Mouse (Mus musculus): Measurements from ENCODE around the gene Fam214a. TPM values are rescaled to one million over a fixed set of nuclear protein-coding genes. Genes with fewer than 3 reads are reported as not detected.

Fam214a gene
- total RNA-seq, 2 experiments from 2014 or later, result 44.9 to 60.2 TPM

GRCm38 (mm10) chr9:74946713-74947402 is 5.8 kb upstream of the Fam214a start:
- DNase-seq (ENCODE audit: low spot score in 2 of 2), result no peak

DNA sequence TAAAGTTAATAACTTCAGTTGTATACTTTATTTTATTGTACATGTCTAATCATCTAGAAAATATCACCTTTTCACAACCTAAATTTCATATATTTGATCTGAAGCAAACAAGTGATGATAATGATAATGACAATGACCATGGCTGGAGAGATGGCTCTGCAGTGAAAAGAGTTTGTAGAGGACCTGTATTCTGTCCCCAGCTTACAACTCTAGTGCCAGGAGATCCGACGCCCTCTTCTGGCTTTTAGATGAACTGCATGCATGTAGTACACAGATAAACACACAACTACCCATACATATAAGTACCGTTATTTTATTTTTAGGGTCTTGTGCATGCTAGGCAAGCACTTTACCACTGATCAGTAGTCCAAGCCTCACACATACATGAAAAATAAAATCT is 1.2 kb upstream of the Fam214a start:
- no peak for DNase-seq (ENCODE audit: low spot score in 2 of 2)

DNA sequence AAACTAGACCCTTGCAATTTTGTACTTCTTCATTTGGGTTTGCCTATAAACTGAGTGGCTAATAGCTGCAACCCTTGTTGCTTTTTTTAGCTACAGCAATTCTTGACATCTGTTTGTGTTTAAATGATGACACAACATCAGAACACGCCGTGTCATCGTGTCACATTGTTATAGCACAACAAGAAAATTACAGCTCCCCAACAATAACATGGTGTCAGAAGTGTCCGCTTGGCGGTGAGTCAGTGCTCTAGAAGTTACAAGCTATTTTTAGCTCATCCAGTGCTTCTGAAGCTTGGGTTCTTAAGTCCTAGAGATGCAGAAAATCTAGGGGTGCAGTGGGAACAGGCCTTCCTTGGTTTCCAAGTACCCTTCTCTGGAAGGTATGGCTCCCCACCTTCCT is 578 bp upstream of the Fam214a start:
- DNase-seq (ENCODE audit: low spot score in 2 of 2), result peak in 1 of 2 experiments; percentile 22

GRCm38 (mm10) chr9:74953265-74953958 is 728 bp downstream of the Fam214a start:
- DNase-seq (ENCODE audit: low spot score in 2 of 2), result peak in 1 of 2 experiments; percentile 36

GRCm38 (mm10) chr9:74953959-74954279 is 1.2 kb downstream of the Fam214a start:
- no peak for DNase-seq (ENCODE audit: low spot score in 2 of 2)

- no peak for DNase-seq (ENCODE audit: low spot score in 2 of 2)
These were observed 1.7 kb downstream of the Fam214a start for GRCm38 (mm10) chr9:74954387-74954786.

GRCm38 (mm10) chr9:74960630-74961029 is 7.9 kb downstream of the Fam214a start:
- DNase-seq (ENCODE audit: low spot score in 2 of 2), result no peak

DNA sequence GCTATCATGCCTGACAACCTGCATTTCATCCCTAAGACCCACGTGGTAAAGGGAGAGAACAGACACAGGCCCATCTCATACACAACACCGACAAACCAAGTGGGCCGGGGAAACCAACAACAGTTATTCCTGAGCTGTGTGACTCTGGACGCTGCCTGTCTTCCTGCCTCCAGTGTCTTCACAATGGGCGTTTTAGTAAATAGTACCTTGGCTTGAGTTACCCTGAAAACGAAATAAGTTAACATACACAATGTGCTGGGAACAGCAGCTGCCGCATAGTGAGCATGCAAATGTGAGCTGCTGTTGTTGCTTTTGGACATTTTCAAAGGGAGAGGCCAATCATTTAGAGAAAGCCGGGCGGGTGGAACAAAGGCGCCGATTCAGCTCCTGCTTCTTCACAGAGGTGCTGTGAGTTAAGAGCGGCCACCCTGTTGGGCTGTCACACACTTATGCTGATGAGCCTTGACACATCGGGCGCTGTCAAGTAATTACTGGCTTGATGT is 8.4 kb downstream of the Fam214a start:
- no peak for DNase-seq (ENCODE audit: low spot score in 2 of 2)

GRCm38 (mm10) chr9:74963953-74964352 is 11.3 kb downstream of the Fam214a start:
- DNase-seq (ENCODE audit: low spot score in 2 of 2), result no peak

GRCm38 (mm10) chr9:74964866-74965384 is 12.2 kb downstream of the Fam214a start:
- no peak for DNase-seq (ENCODE audit: low spot score in 2 of 2)

DNA sequence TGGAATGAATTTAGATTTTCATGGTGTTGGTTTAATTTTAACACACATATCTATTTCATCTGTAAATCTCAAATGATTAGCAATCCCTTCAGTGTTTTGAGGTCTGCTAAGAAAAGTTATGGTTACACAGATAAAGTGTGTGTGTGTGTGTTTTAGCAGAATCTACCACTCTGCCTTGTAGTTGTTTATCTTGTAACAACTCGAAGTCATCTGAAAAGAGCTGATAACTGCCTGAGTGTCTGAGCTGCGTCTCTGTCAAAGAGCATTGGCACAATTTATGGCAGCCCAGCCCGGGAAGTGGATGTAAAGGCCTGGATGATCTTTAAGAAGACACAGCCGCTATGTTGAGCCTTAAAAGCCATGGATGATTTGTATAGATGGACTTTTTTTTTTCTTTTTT is 13.5 kb downstream of the Fam214a start:
- no peak for DNase-seq (ENCODE audit: low spot score in 2 of 2)

GRCm38 (mm10) chr9:74968647-74969428 is 16.2 kb downstream of the Fam214a start:
- DNase-seq (ENCODE audit: low spot score in 2 of 2), result no peak

DNA sequence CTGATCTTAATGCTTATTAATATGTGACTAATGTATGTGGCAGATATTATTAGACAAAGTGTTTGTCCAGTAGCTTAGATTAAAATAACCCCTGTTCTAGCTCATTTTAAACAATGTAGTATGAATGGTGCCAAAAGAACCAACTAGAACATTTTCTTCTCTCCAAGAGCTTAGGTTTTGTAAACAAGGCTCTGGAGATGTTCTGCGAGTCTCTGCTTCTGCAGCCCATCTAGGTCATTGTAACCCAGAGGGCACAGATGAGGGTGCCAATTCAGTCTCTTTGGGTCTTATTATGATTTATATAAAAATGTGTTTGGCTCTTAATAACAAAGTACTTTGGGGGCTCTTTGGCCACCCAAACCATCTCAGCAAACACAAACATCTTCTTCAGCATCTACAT is 17.9 kb downstream of the Fam214a start:
- no peak for DNase-seq (ENCODE audit: low spot score in 2 of 2)

DNA sequence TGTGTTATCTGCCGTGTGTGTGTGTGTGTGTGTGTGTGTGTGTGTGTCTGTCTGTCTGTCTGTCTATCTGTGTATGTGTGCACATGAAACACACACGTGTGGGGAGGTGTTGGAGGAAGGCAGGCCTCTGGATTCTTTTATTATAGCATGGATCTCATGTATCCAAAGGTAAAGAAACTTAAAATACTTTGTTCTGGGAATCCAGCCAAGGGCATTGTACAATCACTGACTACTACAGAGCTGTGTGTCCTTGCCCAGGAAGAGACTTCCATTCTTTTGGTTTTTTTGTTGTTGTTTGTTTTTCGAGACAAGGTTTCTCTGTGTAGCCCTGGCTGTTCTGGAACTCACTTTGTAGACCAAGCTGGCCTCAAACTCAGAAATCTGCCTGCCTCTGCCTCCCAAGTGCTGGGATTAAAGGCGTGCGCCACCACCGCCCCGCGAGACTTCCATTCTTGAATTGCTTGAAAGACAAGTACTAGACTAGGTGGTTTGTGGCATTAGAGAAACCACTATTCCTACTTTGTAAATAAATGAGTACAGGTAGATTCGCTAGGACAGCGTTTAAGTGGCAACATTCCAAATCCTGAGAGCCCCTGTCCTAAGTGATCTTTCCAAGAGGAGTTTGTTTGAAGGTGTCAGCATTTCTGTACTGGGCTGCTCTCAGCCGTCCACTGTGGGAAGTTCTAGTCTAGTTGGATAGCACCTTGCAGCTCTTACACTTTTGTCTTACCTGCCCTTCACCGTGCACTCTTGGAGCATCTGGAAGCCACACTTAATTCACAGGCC is 18.7 kb downstream of the Fam214a start:
- no peak for DNase-seq (ENCODE audit: low spot score in 2 of 2)

GRCm38 (mm10) chr9:74972736-74973135 is 20.1 kb downstream of the Fam214a start:
- DNase-seq (ENCODE audit: low spot score in 2 of 2), result no peak

- no peak for DNase-seq (ENCODE audit: low spot score in 2 of 2)
These were observed 20.5 kb downstream of the Fam214a start for GRCm38 (mm10) chr9:74973154-74973553.

DNA sequence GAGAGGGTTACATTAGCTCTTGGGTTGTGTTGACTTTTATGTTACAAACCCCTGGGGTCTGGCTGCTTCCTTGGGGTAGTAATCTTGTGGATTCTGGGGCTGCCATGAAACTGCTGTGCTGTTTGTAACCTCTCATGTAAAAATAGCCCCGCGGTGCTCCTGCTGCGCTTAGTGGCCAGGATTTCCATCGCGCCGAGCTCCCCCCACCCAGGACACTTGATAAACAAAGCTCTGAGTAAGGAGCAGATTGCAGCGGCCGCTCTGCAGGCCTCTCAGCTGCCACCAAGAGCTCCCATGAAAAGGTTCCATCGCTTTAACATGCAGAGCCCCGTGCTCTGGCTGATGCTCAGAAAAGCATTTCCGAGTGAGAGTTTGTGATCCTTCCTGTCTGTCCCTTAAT is 22.1 kb downstream of the Fam214a start:
- DNase-seq (ENCODE audit: low spot score in 2 of 2), result no peak

DNA sequence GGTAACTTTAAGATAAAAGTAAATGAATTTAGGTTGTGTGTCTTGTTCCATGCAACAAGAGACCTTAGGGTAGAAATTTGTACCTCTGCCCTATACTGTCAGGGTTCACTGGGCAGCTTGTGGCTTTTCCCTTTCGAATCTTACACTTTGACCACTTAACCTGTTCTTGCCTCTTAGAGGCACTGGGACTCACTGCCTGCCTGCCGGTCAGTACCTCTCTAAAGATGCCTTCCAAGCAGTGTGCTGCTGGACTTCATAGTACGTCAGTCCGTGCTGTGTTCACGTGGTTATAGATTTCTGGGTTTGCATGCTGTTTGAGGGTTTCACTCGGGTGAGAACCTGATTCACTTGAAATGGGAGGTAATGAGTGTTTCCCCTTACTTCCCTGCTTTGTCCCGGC is 22.7 kb downstream of the Fam214a start:
- no peak for DNase-seq (ENCODE audit: low spot score in 2 of 2)

GRCm38 (mm10) chr9:74975911-74976563 is 23.4 kb downstream of the Fam214a start:
- peak; percentile 90 to 94 for DNase-seq (ENCODE audit: low spot score in 2 of 2)

- DNase-seq (ENCODE audit: low spot score in 2 of 2), result no peak
These were observed 24.6 kb downstream of the Fam214a start for GRCm38 (mm10) chr9:74977251-74977650.

Data from layer of hippocampus, postnatal 14 days (tissue).